ENCODE assay signal across 11 mouse cellular contexts in the genomic region with DNA sequence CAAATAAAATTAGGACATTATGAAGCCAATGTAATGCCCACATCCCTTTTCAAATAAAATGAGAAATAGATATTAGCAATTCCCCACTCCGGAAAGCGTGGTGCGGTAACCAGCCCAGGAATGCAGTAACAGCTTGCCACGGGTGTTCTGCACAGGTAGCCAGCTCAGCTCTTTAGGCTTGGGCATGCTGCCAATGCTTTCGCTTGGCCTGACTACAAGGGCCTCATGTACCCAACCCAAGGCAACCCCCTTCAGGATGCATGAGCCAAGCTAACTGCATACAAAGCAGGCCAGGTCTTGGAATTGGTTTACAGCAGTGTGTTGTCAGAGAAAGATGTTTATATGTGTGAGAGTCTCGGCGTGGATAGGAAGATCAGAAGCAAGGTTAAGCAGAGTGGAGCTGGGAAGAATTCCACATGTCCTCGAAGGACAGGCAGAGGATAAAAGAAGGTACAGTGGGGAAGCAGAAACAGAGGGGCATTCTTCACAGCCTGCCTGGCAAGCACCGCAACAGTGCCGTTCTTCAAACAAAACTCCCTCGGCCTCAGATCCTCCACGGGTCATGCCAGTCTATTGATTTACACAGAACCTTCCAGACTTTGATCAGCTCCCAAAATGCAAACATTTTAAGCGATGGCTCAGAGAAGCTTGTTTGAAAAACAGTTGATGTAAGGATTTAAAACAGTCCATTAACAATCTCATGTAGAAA.
DNase-seq lines count a peak whose midpoint lies in the region; ATAC-seq lines count a peak whose summit lies in the region.
"Had no signal": no experiment of that assay in that cellular context is flagged by ENCODE, and none has a peak within 500 bp of the region (broad histone marks: within the 10 kb centered on the region; RNA-seq: fewer than 3 reads in every experiment).

No protein-coding gene starts in this region.

- no peak for ATAC-seq in midbrain, embryonic 14.5 days (ENCODE audit: low FRiP score, low TSS enrichment)
- ATAC-seq in midbrain, embryonic 13.5 days: no peak
- peak; percentile 70; the same call in 1 of the 2 replicates for ATAC-seq in embryonic facial prominence, embryonic 14.5 days (ENCODE audit: low read depth)

- no peaks in the 10 kb centered on the region for H3K9me3 ChIP-seq in midbrain, embryonic 14.5 days (ENCODE audit: control insufficient read depth, low read length)
- H3K9me3 ChIP-seq in midbrain, embryonic 13.5 days: no peaks in the 10 kb centered on the region
- no peaks in the 10 kb centered on the region for H3K9me3 ChIP-seq in embryonic facial prominence, embryonic 14.5 days (ENCODE audit: control insufficient read depth, low read length)
- H3K9me3 ChIP-seq: heart, embryonic 13.5 days; midbrain, embryonic 12.5 days had no signal

- H3K27ac ChIP-seq in midbrain, embryonic 14.5 days (replicated peaks; ENCODE audit: low read depth, low read length): no peak overlapping the region
- no peak overlapping the region for H3K27ac ChIP-seq in midbrain, embryonic 13.5 days
- H3K27ac ChIP-seq in embryonic facial prominence, embryonic 14.5 days (replicated peaks; ENCODE audit: low read depth, low read length): no peak overlapping the region
- H3K27ac ChIP-seq: heart, embryonic 13.5 days; midbrain, embryonic 12.5 days had no signal

- H3K4me1 ChIP-seq in midbrain, embryonic 14.5 days (ENCODE audit: control insufficient read depth, insufficient read depth, low read length): no peaks in the 10 kb centered on the region
- H3K4me1 ChIP-seq in midbrain, embryonic 13.5 days (replicated peaks): no peaks in the 10 kb centered on the region
- H3K4me1 ChIP-seq in embryonic facial prominence, embryonic 14.5 days (ENCODE audit: control insufficient read depth, insufficient read depth, low read length): no peaks in the 10 kb centered on the region
- H3K4me1 ChIP-seq: heart, embryonic 13.5 days; midbrain, embryonic 12.5 days had no signal

- H3K36me3 ChIP-seq in midbrain, embryonic 14.5 days (ENCODE audit: control insufficient read depth, insufficient read depth, low read length): no peaks in the 10 kb centered on the region
- no peaks in the 10 kb centered on the region for H3K36me3 ChIP-seq in midbrain, embryonic 13.5 days
- no peaks in the 10 kb centered on the region for H3K36me3 ChIP-seq in embryonic facial prominence, embryonic 14.5 days (ENCODE audit: control insufficient read depth, insufficient read depth, low read length)
- H3K36me3 ChIP-seq: heart, embryonic 13.5 days; midbrain, embryonic 12.5 days had no signal

- no peak overlapping the region for H3K4me3 ChIP-seq in midbrain, embryonic 14.5 days (replicated peaks; ENCODE audit: low read depth, low read length)
- H3K4me3 ChIP-seq in midbrain, embryonic 13.5 days (replicated peaks): no peak overlapping the region
- no peak overlapping the region for H3K4me3 ChIP-seq in embryonic facial prominence, embryonic 14.5 days (ENCODE audit: low read depth, low read length)
- H3K4me3 ChIP-seq: heart, embryonic 13.5 days; midbrain, embryonic 12.5 days had no signal

- no peak overlapping the region for H3K4me2 ChIP-seq in midbrain, embryonic 14.5 days (ENCODE audit: low read length)
- no peak overlapping the region for H3K4me2 ChIP-seq in midbrain, embryonic 13.5 days (replicated peaks)
- H3K4me2 ChIP-seq in embryonic facial prominence, embryonic 14.5 days (ENCODE audit: low read depth, low read length): no peak overlapping the region
- H3K4me2 ChIP-seq: heart, embryonic 13.5 days; midbrain, embryonic 12.5 days had no signal

- DNase-seq in frontal cortex, postnatal 10 days (ENCODE audit: low spot score in 2 of 2): peak; percentile 8 to 19
- no peak for DNase-seq in frontal cortex, postnatal 25 days (ENCODE audit: low spot score in 2 of 2)
- peak; percentile 52 for DNase-seq in midbrain, embryonic 14.5 days
- peak; percentile 71 for DNase-seq in embryonic facial prominence, embryonic 14.5 days (ENCODE audit: low spot score)
- DNase-seq in lung, postnatal 36 days: peak; percentile 37
- no peak for DNase-seq in gastrocnemius, postnatal 10 days
- no peak for DNase-seq in thymus, postnatal 36 days
- DNase-seq: layer of hippocampus, adult 9-11 months had no signal

- H3K9ac ChIP-seq in midbrain, embryonic 14.5 days (replicated peaks; ENCODE audit: low read length): no peak overlapping the region
- no peak overlapping the region for H3K9ac ChIP-seq in midbrain, embryonic 13.5 days (replicated peaks)
- H3K9ac ChIP-seq in embryonic facial prominence, embryonic 14.5 days (ENCODE audit: low read depth, low read length): no peak overlapping the region
- H3K9ac ChIP-seq: heart, embryonic 13.5 days; midbrain, embryonic 12.5 days had no signal

- 79% methylated on average over 13 of the region's 13 CpGs for WGBS in midbrain, embryonic 14.5 days
- WGBS in midbrain, embryonic 13.5 days: 75% methylated on average over 13 of the region's 13 CpGs
- 53% methylated on average over 13 of the region's 13 CpGs for WGBS in embryonic facial prominence, embryonic 14.5 days

- peaks cover 10% of the 10 kb centered on the region for H3K27me3 ChIP-seq in midbrain, embryonic 14.5 days (ENCODE audit: control insufficient read depth, insufficient read depth, low read length)
- peaks cover 69% of the 10 kb centered on the region for H3K27me3 ChIP-seq in midbrain, embryonic 13.5 days
- H3K27me3 ChIP-seq in embryonic facial prominence, embryonic 14.5 days (replicated peaks; ENCODE audit: control insufficient read depth, insufficient read depth, low read length): no peaks in the 10 kb centered on the region
- H3K27me3 ChIP-seq: heart, embryonic 13.5 days had no signal

Comparison
In these comparisons a context has a peak if more than half of its experiments do, and no peak if none do; other contexts are left out.
1. DNase-seq: peak in frontal cortex, postnatal 10 days (2 of 2), midbrain, embryonic 14.5 days (single experiment), embryonic facial prominence, embryonic 14.5 days (single experiment) and lung, postnatal 36 days (single experiment); none in frontal cortex, postnatal 25 days (0 of 2), gastrocnemius, postnatal 10 days (single experiment) and thymus, postnatal 36 days (0 of 2).